Mouse (Mus musculus) ovary, postnatal 36 days (tissue): ENCODE measurements around the gene Setd3.

Experiments used
- DNase-seq: peaks from one replicate; pipeline ENCODE4 v3.0.0; 2022; ENCODE audit warnings: low spot score, mixed read lengths

Gene Setd3

GRCm38 (mm10) chr12:108179246-108179320 is at the start of gene Setd3:
Gene Setd3 (minus strand): TSS chr12:108179314.
- DNase-seq: no peak

GRCm38 (mm10) chr12:108227527-108227926 is 48.4 kb upstream of the Setd3 start:
- DNase-seq: no peak

GRCm38 (mm10) chr12:108226941-108227340 is 47.8 kb upstream of the Setd3 start:
- DNase-seq: no peak

- DNase-seq: no peak
Measured at GRCm38 (mm10) chr12:108226216-108226615, 47.1 kb upstream of the Setd3 start.

- DNase-seq: no peak
Measured at GRCm38 (mm10) chr12:108225781-108226180, 46.7 kb upstream of the Setd3 start.

- no peak for DNase-seq
Measured at GRCm38 (mm10) chr12:108223357-108223756, 44.2 kb upstream of the Setd3 start.

GRCm38 (mm10) chr12:108221712-108222111 is 42.6 kb upstream of the Setd3 start:
- no peak for DNase-seq

- DNase-seq: no peak
Measured at GRCm38 (mm10) chr12:108221206-108221605, 42.1 kb upstream of the Setd3 start.

- DNase-seq: no peak
Measured at GRCm38 (mm10) chr12:108220621-108221020, 41.5 kb upstream of the Setd3 start.

- no peak for DNase-seq
Measured at GRCm38 (mm10) chr12:108219825-108220616, 40.9 kb upstream of the Setd3 start.

GRCm38 (mm10) chr12:108219163-108219562 is 40.0 kb upstream of the Setd3 start:
- DNase-seq: no peak

GRCm38 (mm10) chr12:108217572-108217971 is 38.5 kb upstream of the Setd3 start:
- DNase-seq: peak; percentile 42

GRCm38 (mm10) chr12:108216611-108217370 is 37.7 kb upstream of the Setd3 start:
- DNase-seq: no peak

- no peak for DNase-seq
Measured at GRCm38 (mm10) chr12:108215090-108215489, 36.0 kb upstream of the Setd3 start.

GRCm38 (mm10) chr12:108213090-108214041 is 34.3 kb upstream of the Setd3 start:
- no peak for DNase-seq

GRCm38 (mm10) chr12:108212476-108212875 is 33.4 kb upstream of the Setd3 start:
- no peak for DNase-seq

- no peak for DNase-seq
Measured at GRCm38 (mm10) chr12:108212071-108212470, 33.0 kb upstream of the Setd3 start.

GRCm38 (mm10) chr12:108210623-108211022 is 31.5 kb upstream of the Setd3 start:
- DNase-seq: no peak

- DNase-seq: peak; percentile 73
Measured at GRCm38 (mm10) chr12:108208726-108209438, 29.8 kb upstream of the Setd3 start.

- no peak for DNase-seq
Measured at GRCm38 (mm10) chr12:108208216-108208615, 29.1 kb upstream of the Setd3 start.

GRCm38 (mm10) chr12:108206641-108207040 is 27.5 kb upstream of the Setd3 start:
- DNase-seq: peak; percentile 75

- no peak for DNase-seq
Measured at GRCm38 (mm10) chr12:108204978-108205377, 25.9 kb upstream of the Setd3 start.
